Mouse (Mus musculus) limb, embryonic 12.5 days (tissue): ENCODE data around the gene Nck1. TPM values are rescaled to one million over a fixed set of nuclear protein-coding genes. Genes with fewer than 3 reads are reported as not detected.

ENCODE experiments used
- ATAC-seq: fragments of 200-750 bp; cut with Nextera tagmentation; 2 replicates; pipeline ENCODE4 v1.8.0; 2017; ENCODE audit warnings: low read depth, moderate TSS enrichment; ENCODE audit not compliant: insufficient number of reproducible peaks, insufficient read depth, low FRiP score, low TSS enrichment
- H3K27ac ChIP-seq: fragments of 300-500 bp; sonication (generic); 2 replicates; pipeline ENCODE4 v1.5.1; 2016; ENCODE audit warnings: mild to moderate bottlenecking, moderate library complexity
- H3K27me3 ChIP-seq: fragments of 300-500 bp; sonication (generic); 2 replicates; pipeline ENCODE4 v1.6.1; 2016; ENCODE audit warnings: mild to moderate bottlenecking, moderate library complexity
- H3K36me3 ChIP-seq: fragments of 300-500 bp; sonication (generic); 2 replicates; pipeline ENCODE4 v1.6.1; 2016; ENCODE audit warnings: mild to moderate bottlenecking, moderate library complexity
- H3K4me1 ChIP-seq: fragments of 300-500 bp; sonication (generic); replicated peaks from 2 replicates; pipeline ENCODE4 v1.6.1; 2016
- H3K4me2 ChIP-seq: fragments of 300-500 bp; sonication (generic); 2 replicates; pipeline ENCODE4 v1.6.1; 2016; ENCODE audit warnings: mild to moderate bottlenecking, moderate library complexity
- H3K4me3 ChIP-seq: fragments of 300-500 bp; sonication (generic); replicated peaks from 2 replicates; pipeline ENCODE4 v1.5.1; 2016; ENCODE audit warnings: mild to moderate bottlenecking
- H3K9ac ChIP-seq: fragments of 300-500 bp; sonication (generic); replicated peaks from 2 replicates; pipeline ENCODE4 v1.6.1; 2016; ENCODE audit warnings: mild to moderate bottlenecking, moderate library complexity
- H3K9me3 ChIP-seq: fragments of 300-500 bp; sonication (generic); 2 replicates; pipeline ENCODE4 v1.6.1; 2016; ENCODE audit warnings: mild to moderate bottlenecking, moderate library complexity
- WGBS: fragments of 180-500 bp; shearing (Covaris S2); methylation state at CpG from one replicate; pipeline ENCODE4 v1.1.7; 2016; 5-methylcytosine and 5-hydroxymethylcytosine counted together
- polyA plus RNA-seq: library from polyadenylated mRNA; unstranded; fragments of >200 nt; fragmentation: Nextera tagmentation; extraction: Ambion mirVana; gene quantifications from 2 replicates; pipeline ENCODE4 v1.2.1, GENCODE M21; 2016

Gene Nck1
- polyA plus RNA-seq, 1 experiment from 2014 or later, result 70.2 TPM

- Histone ChIP-seq H3K9ac (peak overlapping the region; percentile 66), H3K36me3 (no peaks in the 10 kb centered on the region), H3K9me3 (no peaks in the 10 kb centered on the region), H3K4me1 (peaks cover 9% of the 10 kb centered on the region; the same call in 1 of the 2 replicates), H3K27me3 (peaks cover 45% of the 10 kb centered on the region), H3K4me2 (peak overlapping the region; percentile 87), H3K27ac (no peak overlapping the region), H3K4me3 (peak overlapping the region; percentile 64)
- ATAC-seq, result no peak
- WGBS, result 10% methylated on average over 32 of the region's 32 CpGs
Measured at GRCm38 (mm10) chr9:100569798-100570625, 24.1 kb upstream of the Nck1 start.

- H3K4me3 ChIP-seq, result no peak overlapping the region
- no peaks in the 10 kb centered on the region for H3K36me3 ChIP-seq
- H3K9me3 ChIP-seq, result no peaks in the 10 kb centered on the region
- 89% methylated on average over 10 of the region's 10 CpGs for WGBS
- H3K27ac ChIP-seq, result no peak overlapping the region
- peaks cover 8% of the 10 kb centered on the region; the same call in 1 of the 2 replicates for H3K27me3 ChIP-seq
- no peak for ATAC-seq
- H3K4me2 ChIP-seq, result no peak overlapping the region
- no peak overlapping the region for H3K9ac ChIP-seq
- H3K4me1 ChIP-seq, result peaks cover 4% of the 10 kb centered on the region
Measured at GRCm38 (mm10) chr9:100560251-100560890, 14.4 kb upstream of the Nck1 start.

- Histone ChIP-seq H3K4me1 (peaks cover 4% of the 10 kb centered on the region), H3K36me3 (no peaks in the 10 kb centered on the region), H3K4me3 (no peak overlapping the region), H3K27ac (no peak overlapping the region), H3K9ac (no peak overlapping the region), H3K27me3 (peaks cover 8% of the 10 kb centered on the region; the same call in 1 of the 2 replicates), H3K9me3 (no peaks in the 10 kb centered on the region), H3K4me2 (no peak overlapping the region)
- ATAC-seq, result no peak
Measured at GRCm38 (mm10) chr9:100558991-100559390, 13.1 kb upstream of the Nck1 start.

- no peaks in the 10 kb centered on the region for H3K9me3 ChIP-seq
- 78% methylated on average over 4 of the region's 4 CpGs for WGBS
- no peak overlapping the region for H3K4me3 ChIP-seq
- H3K4me2 ChIP-seq, result no peak overlapping the region
- ATAC-seq, result no peak
- no peak overlapping the region for H3K9ac ChIP-seq
- H3K27ac ChIP-seq, result no peak overlapping the region
- H3K27me3 ChIP-seq, result peaks cover 8% of the 10 kb centered on the region; the same call in 1 of the 2 replicates
- H3K36me3 ChIP-seq, result no peaks in the 10 kb centered on the region
- peaks cover 4% of the 10 kb centered on the region for H3K4me1 ChIP-seq
Measured at GRCm38 (mm10) chr9:100558023-100558573, 12.2 kb upstream of the Nck1 start.

GRCm38 (mm10) chr9:100555686-100556085, 9.8 kb upstream of the Nck1 start:
- H3K4me3 ChIP-seq, result no peak overlapping the region
- H3K36me3 ChIP-seq, result no peaks in the 10 kb centered on the region
- H3K4me2 ChIP-seq, result no peak overlapping the region
- no peak for ATAC-seq
- no peak overlapping the region for H3K27ac ChIP-seq
- no peaks in the 10 kb centered on the region for H3K4me1 ChIP-seq
- H3K27me3 ChIP-seq, result peaks cover 5% of the 10 kb centered on the region; the same call in 1 of the 2 replicates
- H3K9me3 ChIP-seq, result 0 out of 2 replicates have a peak, but pooled peaks cover 5% of the 10 kb centered on the region
- no peak overlapping the region for H3K9ac ChIP-seq
- 65% methylated on average over 5 of the region's 5 CpGs for WGBS

- peaks cover 10% of the 10 kb centered on the region for H3K9me3 ChIP-seq
- H3K4me3 ChIP-seq, result no peak overlapping the region
- no peak overlapping the region for H3K9ac ChIP-seq
- WGBS, result 79% methylated on average over 2 of the region's 2 CpGs
- peaks cover 16% of the 10 kb centered on the region for H3K4me1 ChIP-seq
- H3K27ac ChIP-seq, result no peak overlapping the region
- no peaks in the 10 kb centered on the region for H3K36me3 ChIP-seq
- no peak overlapping the region for H3K4me2 ChIP-seq
- no peaks in the 10 kb centered on the region for H3K27me3 ChIP-seq
- ATAC-seq, result no peak
Measured at GRCm38 (mm10) chr9:100548313-100548712, 2.4 kb upstream of the Nck1 start.

GRCm38 (mm10) chr9:100546594-100546910, 618 bp upstream of the Nck1 start:
- peak overlapping the region; percentile 77 for H3K4me2 ChIP-seq
- peaks cover 6% of the 10 kb centered on the region for H3K9me3 ChIP-seq
- 10% methylated on average over 9 of the region's 9 CpGs for WGBS
- no peak for ATAC-seq
- H3K36me3 ChIP-seq, result no peaks in the 10 kb centered on the region
- peak overlapping the region; percentile 64 for H3K9ac ChIP-seq
- H3K4me3 ChIP-seq, result peak overlapping the region; percentile 95
- H3K27ac ChIP-seq, result peak overlapping the region; percentile 93
- H3K4me1 ChIP-seq, result peaks cover 16% of the 10 kb centered on the region
- no peaks in the 10 kb centered on the region for H3K27me3 ChIP-seq

GRCm38 (mm10) chr9:100544948-100545714, 803 bp downstream of the Nck1 start:
- peak overlapping the region; percentile 87 for H3K9ac ChIP-seq
- peaks cover 6% of the 10 kb centered on the region for H3K9me3 ChIP-seq
- peaks cover 16% of the 10 kb centered on the region for H3K4me1 ChIP-seq
- H3K4me2 ChIP-seq, result peak overlapping the region; percentile 77
- 0 out of 2 replicates have a peak, but pooled peaks cover 5% of the 10 kb centered on the region for H3K36me3 ChIP-seq
- peak overlapping the region; percentile 93 for H3K27ac ChIP-seq
- no peaks in the 10 kb centered on the region for H3K27me3 ChIP-seq
- ATAC-seq, result 0 out of 2 replicates have a peak, but pooled peaks have one; percentile 3
- 1% methylated on average over 36 of the region's 38 CpGs for WGBS
- peak overlapping the region; percentile 95 for H3K4me3 ChIP-seq

GRCm38 (mm10) chr9:100535618-100536262, 10.2 kb downstream of the Nck1 start:
- Histone ChIP-seq H3K27me3 (no peaks in the 10 kb centered on the region), H3K9ac (no peak overlapping the region), H3K27ac (no peak overlapping the region), H3K4me2 (no peak overlapping the region), H3K4me1 (no peaks in the 10 kb centered on the region), H3K9me3 (no peaks in the 10 kb centered on the region), H3K36me3 (0 out of 2 replicates have a peak, but pooled peaks cover 5% of the 10 kb centered on the region), H3K4me3 (no peak overlapping the region)
- WGBS, result 88% methylated on average over 2 of the region's 2 CpGs
- no peak for ATAC-seq

GRCm38 (mm10) chr9:100534686-100535085, 11.2 kb downstream of the Nck1 start:
- 92% methylated on average over 3 of the region's 3 CpGs for WGBS
- Histone ChIP-seq H3K9ac (no peak overlapping the region), H3K36me3 (no peaks in the 10 kb centered on the region), H3K9me3 (no peaks in the 10 kb centered on the region), H3K4me3 (no peak overlapping the region), H3K4me1 (no peaks in the 10 kb centered on the region), H3K27ac (no peak overlapping the region), H3K27me3 (no peaks in the 10 kb centered on the region), H3K4me2 (no peak overlapping the region)
- ATAC-seq, result no peak
